ENCODE assay signal across 8 mouse cellular contexts in genomic region chr11:116445596-116446307, GRCm38 (mm10). TPM values are rescaled to one million over a fixed set of nuclear protein-coding genes. Genes with fewer than 3 reads are reported as not detected.
DNase-seq lines count a peak whose midpoint lies in the region; ATAC-seq and TF ChIP-seq lines count a peak whose summit lies in the region.

No protein-coding gene starts in this region.

- H3K79me3 ChIP-seq in C2C12 (ENCODE audit: low read depth): no peaks in the 10 kb centered on the region

- H3K27ac ChIP-seq in forebrain, embryonic 10.5 days: peak overlapping the region; percentile 5
- no peak overlapping the region for H3K27ac ChIP-seq in heart, embryonic 15.5 days
- H3K27ac ChIP-seq in liver, embryonic 12.5 days: no peak overlapping the region
- no peak overlapping the region for H3K27ac ChIP-seq in stomach, embryonic 15.5 days

- H3K4me3 ChIP-seq in C2C12 (ENCODE audit: insufficient read depth, poor library complexity, severe bottlenecking): no peak overlapping the region
- H3K4me3 ChIP-seq in forebrain, embryonic 10.5 days: peak overlapping the region; percentile 24; the same call in 1 of the 2 replicates
- H3K4me3 ChIP-seq in heart, embryonic 15.5 days: no peak overlapping the region
- no peak overlapping the region for H3K4me3 ChIP-seq in liver, embryonic 12.5 days
- H3K4me3 ChIP-seq in stomach, embryonic 15.5 days (replicated peaks): no peak overlapping the region

- peaks cover 7% of the 10 kb centered on the region for H3K27me3 ChIP-seq in C2C12 (ENCODE audit: control insufficient read depth, insufficient read depth, insufficient read length)
- H3K27me3 ChIP-seq in forebrain, embryonic 10.5 days (ENCODE audit: poor library complexity, severe bottlenecking): peaks cover 24% of the 10 kb centered on the region
- peaks cover 25% of the 10 kb centered on the region for H3K27me3 ChIP-seq in heart, embryonic 15.5 days
- H3K27me3 ChIP-seq in liver, embryonic 12.5 days (replicated peaks): peaks cover 22% of the 10 kb centered on the region
- H3K27me3 ChIP-seq in stomach, embryonic 15.5 days (replicated peaks): 0 out of 2 replicates have a peak, but pooled peaks cover 14% of the 10 kb centered on the region

- TF ChIP-seq CTCF in C2C12 (IDR thresholded peaks at IDR 0.05; ENCODE audit: control insufficient read depth, insufficient read depth, insufficient read length): peak; percentile 89

- peak; percentile 61; the same call in 1 of the 2 replicates for ATAC-seq in heart, embryonic 15.5 days (replicated peaks; ENCODE audit: insufficient number of reproducible peaks, insufficient read depth, low FRiP score, low read depth)
- ATAC-seq in liver, embryonic 12.5 days: peak; percentile 47
- ATAC-seq in stomach, embryonic 15.5 days (ENCODE audit: insufficient read depth, low FRiP score, low read depth): peak; percentile 17; the same call in 1 of the 2 replicates

- no peaks in the 10 kb centered on the region for H3K79me2 ChIP-seq in C2C12 (ENCODE audit: control insufficient read depth, insufficient read depth)

- peaks cover 37% of the 10 kb centered on the region for H3K4me1 ChIP-seq in forebrain, embryonic 10.5 days
- H3K4me1 ChIP-seq in heart, embryonic 15.5 days (replicated peaks): peaks cover 6% of the 10 kb centered on the region
- H3K4me1 ChIP-seq in liver, embryonic 12.5 days: peaks cover 15% of the 10 kb centered on the region
- H3K4me1 ChIP-seq in stomach, embryonic 15.5 days: peaks cover 11% of the 10 kb centered on the region; the same call in 1 of the 2 replicates

- no peaks in the 10 kb centered on the region for H3K36me3 ChIP-seq in C2C12 (ENCODE audit: control insufficient read depth, insufficient read depth)
- no peaks in the 10 kb centered on the region for H3K36me3 ChIP-seq in forebrain, embryonic 10.5 days (replicated peaks)
- no peaks in the 10 kb centered on the region for H3K36me3 ChIP-seq in heart, embryonic 15.5 days
- H3K36me3 ChIP-seq in liver, embryonic 12.5 days: 0 out of 2 replicates have a peak, but pooled peaks cover 1% of the 10 kb centered on the region
- H3K36me3 ChIP-seq in stomach, embryonic 15.5 days: no peaks in the 10 kb centered on the region

- 31% methylated on average over 16 of the region's 16 CpGs for WGBS in forebrain, embryonic 10.5 days
- 33% methylated on average over 16 of the region's 16 CpGs for WGBS in heart, embryonic 15.5 days
- WGBS in liver, embryonic 12.5 days (ENCODE audit: insufficient replicate concordance): 40% methylated on average over 16 of the region's 16 CpGs
- 29% methylated on average over 16 of the region's 16 CpGs for WGBS in stomach, embryonic 15.5 days

- peak; percentile 55 for DNase-seq in brain, embryonic 18.5 days (ENCODE audit: low read depth, low spot score)
- DNase-seq in forebrain, embryonic 10.5 days (ENCODE audit: extremely low spot score, low spot score): peak; percentile 95
- DNase-seq in kidney, postnatal 14 days: peak; percentile 93
- peak; percentile 99 for DNase-seq in neural tube, embryonic 10.5 days (ENCODE audit: extremely low spot score, low spot score)

- H3ac ChIP-seq in C2C12 (ENCODE audit: control insufficient read depth, insufficient read length, low read depth): no peak overlapping the region

- H3K9ac ChIP-seq in heart, embryonic 15.5 days: no peak overlapping the region
- no peak overlapping the region for H3K9ac ChIP-seq in liver, embryonic 12.5 days
- no peak overlapping the region for H3K9ac ChIP-seq in stomach, embryonic 15.5 days

- H3K9me3 ChIP-seq in forebrain, embryonic 10.5 days: peaks cover 5% of the 10 kb centered on the region; the same call in 1 of the 2 replicates
- no peaks in the 10 kb centered on the region for H3K9me3 ChIP-seq in heart, embryonic 15.5 days (replicated peaks)
- H3K9me3 ChIP-seq in liver, embryonic 12.5 days (replicated peaks): peaks cover 7% of the 10 kb centered on the region
- H3K9me3 ChIP-seq in stomach, embryonic 15.5 days: no peaks in the 10 kb centered on the region

- H3K4me2 ChIP-seq in heart, embryonic 15.5 days: peak overlapping the region; percentile 26; the same call in 1 of the 2 replicates
- H3K4me2 ChIP-seq in liver, embryonic 12.5 days: peak overlapping the region; percentile 12; the same call in 1 of the 2 replicates
- H3K4me2 ChIP-seq in stomach, embryonic 15.5 days: peak overlapping the region; percentile 49; the same call in 1 of the 2 replicates

TF ChIP-seq in C2C12, 6 proteins besides CTCF, POLR2A, EP300 and RAD21:
- TF ChIP-seq CEBPB (IDR thresholded peaks at IDR 0.05; ENCODE audit: low read depth) (no peak), USF1 (IDR thresholded peaks at IDR 0.05; ENCODE audit: low read depth) (no peak), FOSL1 (IDR thresholded peaks at IDR 0.05; ENCODE audit: insufficient read depth, low read length, poor library complexity, severe bottlenecking) (no peak), MYOD1 (IDR thresholded peaks at IDR 0.05; ENCODE audit: control insufficient read depth, insufficient read length, low read depth) (no peak)
TF ChIP-seq in C2C12: peak in this region for 0.

RNA-seq across cellular contexts. Expression of gene Ubald2, which starts 11.9 kb away (rescaled TPM):
- 126 TPM for polyA plus RNA-seq in C2C12 (2012; fragmentation: generic; extraction: Trizol)
- 31.6 and 33.1 TPM in 2 replicates for polyA plus RNA-seq in forebrain, embryonic 10.5 days (2016; fragmentation: Nextera tagmentation; extraction: Ambion mirVana)
- 29.3 and 32.5 TPM in 2 replicates for polyA plus RNA-seq in heart, embryonic 15.5 days (2015; fragmentation: Nextera tagmentation; extraction: Ambion mirVana)
- polyA plus RNA-seq in liver, embryonic 12.5 days (2016; fragmentation: Nextera tagmentation; extraction: Ambion mirVana): 32.3 and 32.6 TPM in 2 replicates
- polyA plus RNA-seq in stomach, embryonic 15.5 days (2015; fragmentation: Nextera tagmentation; extraction: Ambion mirVana): 37.7 and 37.9 TPM in 2 replicates

RNA-seq across cellular contexts. Expression of gene Qrich2, which starts 20.3 kb away (rescaled TPM):
- polyA plus RNA-seq in C2C12 (2012; fragmentation: generic; extraction: Trizol): 0.04 TPM
- 0.16 and 0.24 TPM in 2 replicates for polyA plus RNA-seq in forebrain, embryonic 10.5 days (2016; fragmentation: Nextera tagmentation; extraction: Ambion mirVana)
- polyA plus RNA-seq in heart, embryonic 15.5 days (2015; fragmentation: Nextera tagmentation; extraction: Ambion mirVana): 0.10 TPM in 1 of 2 replicates, not detected in the other
- polyA plus RNA-seq in liver, embryonic 12.5 days (2016; fragmentation: Nextera tagmentation; extraction: Ambion mirVana): not detected in 2 replicates
- 0.46 and 0.50 TPM in 2 replicates for polyA plus RNA-seq in stomach, embryonic 15.5 days (2015; fragmentation: Nextera tagmentation; extraction: Ambion mirVana)

RNA-seq across cellular contexts. Expression of gene Rnf157, which starts 32.9 kb away (rescaled TPM):
- 13.2 TPM for polyA plus RNA-seq in C2C12 (2012; fragmentation: generic; extraction: Trizol)
- 5.5 and 5.7 TPM in 2 replicates for polyA plus RNA-seq in forebrain, embryonic 10.5 days (2016; fragmentation: Nextera tagmentation; extraction: Ambion mirVana)
- polyA plus RNA-seq in heart, embryonic 15.5 days (2015; fragmentation: Nextera tagmentation; extraction: Ambion mirVana): 7.1 and 14.3 TPM in 2 replicates
- 2.9 and 4.3 TPM in 2 replicates for polyA plus RNA-seq in liver, embryonic 12.5 days (2016; fragmentation: Nextera tagmentation; extraction: Ambion mirVana)
- 13.5 and 14.5 TPM in 2 replicates for polyA plus RNA-seq in stomach, embryonic 15.5 days (2015; fragmentation: Nextera tagmentation; extraction: Ambion mirVana)

RNA-seq across cellular contexts. Expression of gene Prpsap1, which starts 48.2 kb away (rescaled TPM):
- polyA plus RNA-seq in C2C12 (2012; fragmentation: generic; extraction: Trizol): 81.0 TPM
- 200 and 209 TPM in 2 replicates for polyA plus RNA-seq in forebrain, embryonic 10.5 days (2016; fragmentation: Nextera tagmentation; extraction: Ambion mirVana)
- polyA plus RNA-seq in heart, embryonic 15.5 days (2015; fragmentation: Nextera tagmentation; extraction: Ambion mirVana): 81.7 and 98.2 TPM in 2 replicates
- 69.9 and 77.1 TPM in 2 replicates for polyA plus RNA-seq in liver, embryonic 12.5 days (2016; fragmentation: Nextera tagmentation; extraction: Ambion mirVana)
- polyA plus RNA-seq in stomach, embryonic 15.5 days (2015; fragmentation: Nextera tagmentation; extraction: Ambion mirVana): 196 and 218 TPM in 2 replicates
